Mouse (Mus musculus): Measurements from ENCODE around the gene Orai1. TPM values are rescaled to one million over a fixed set of nuclear protein-coding genes. Genes with fewer than 3 reads are reported as not detected.

Gene Orai1
- polyA plus RNA-seq, 1 experiment, result 76.9 TPM

- Histone ChIP-seq H3K27me3 (ENCODE audit: control insufficient read depth, insufficient read depth, low read length) (no peaks in the 10 kb centered on the region), H3K36me3 (ENCODE audit: control insufficient read depth, insufficient read depth, low read length) (no peaks in the 10 kb centered on the region), H3K4me1 (replicated peaks; ENCODE audit: control insufficient read depth, insufficient read depth, low read length) (peaks cover 13% of the 10 kb centered on the region), H3K4me3 (ENCODE audit: control insufficient read depth, insufficient read depth, low read length) (no peak within 1 kb of the TSS), H3K27ac (ENCODE audit: control insufficient read depth, insufficient read depth, low read length) (no peak within 1 kb of the TSS)
- 92% methylated on average over 3 of the region's 3 CpGs for WGBS
- DNase-seq, result no peak
- TF ChIP-seq POLR2A (IDR thresholded peaks at IDR 0.05; ENCODE audit: control insufficient read depth, extremely low read depth, insufficient read depth, low read length, poor library complexity) (no peak), CTCF (IDR thresholded peaks at IDR 0.05; ENCODE audit: borderline replicate concordance, control insufficient read depth, extremely low read depth, insufficient read depth, low read length, poor library complexity) (no peak)
Measured at GRCm38 (mm10) chr5:123046916-123047315, 32.0 kb downstream of the Orai1 start, which contains the start of gene Morn3. Gene Morn3 (minus strand): TSS chr5:123047016.

- Histone ChIP-seq H3K27ac (ENCODE audit: control insufficient read depth, insufficient read depth, low read length) (no peak overlapping the region), H3K4me1 (replicated peaks; ENCODE audit: control insufficient read depth, insufficient read depth, low read length) (peaks cover 13% of the 10 kb centered on the region), H3K4me3 (ENCODE audit: control insufficient read depth, insufficient read depth, low read length) (no peak overlapping the region), H3K36me3 (ENCODE audit: control insufficient read depth, insufficient read depth, low read length) (no peaks in the 10 kb centered on the region), H3K27me3 (ENCODE audit: control insufficient read depth, insufficient read depth, low read length) (no peaks in the 10 kb centered on the region)
- DNase-seq, result peak; percentile 65
- 1% methylated on average over 12 of the region's 12 CpGs for WGBS
- no peak for TF ChIP-seq CTCF (IDR thresholded peaks at IDR 0.05; ENCODE audit: borderline replicate concordance, control insufficient read depth, extremely low read depth, insufficient read depth, low read length, poor library complexity)
Measured at GRCm38 (mm10) chr5:123049271-123049670, 34.4 kb downstream of the Orai1 start.

- no peak for DNase-seq
- Histone ChIP-seq H3K4me1 (replicated peaks; ENCODE audit: control insufficient read depth, insufficient read depth, low read length) (peaks cover 13% of the 10 kb centered on the region), H3K4me3 (ENCODE audit: control insufficient read depth, insufficient read depth, low read length) (no peak overlapping the region), H3K36me3 (ENCODE audit: control insufficient read depth, insufficient read depth, low read length) (no peaks in the 10 kb centered on the region), H3K27ac (ENCODE audit: control insufficient read depth, insufficient read depth, low read length) (no peak overlapping the region), H3K27me3 (ENCODE audit: control insufficient read depth, insufficient read depth, low read length) (no peaks in the 10 kb centered on the region)
- TF ChIP-seq POLR2A (IDR thresholded peaks at IDR 0.05; ENCODE audit: control insufficient read depth, extremely low read depth, insufficient read depth, low read length, poor library complexity) (no peak), CTCF (IDR thresholded peaks at IDR 0.05; ENCODE audit: borderline replicate concordance, control insufficient read depth, extremely low read depth, insufficient read depth, low read length, poor library complexity) (no peak)
- WGBS, result 91% methylated on average over 9 of the region's 9 CpGs
Measured at GRCm38 (mm10) chr5:123050918-123051317, 36.0 kb downstream of the Orai1 start.

- 96% methylated on average over 5 of the region's 5 CpGs for WGBS
- TF ChIP-seq CTCF (IDR thresholded peaks at IDR 0.05; ENCODE audit: borderline replicate concordance, control insufficient read depth, extremely low read depth, insufficient read depth, low read length, poor library complexity) (no peak), POLR2A (IDR thresholded peaks at IDR 0.05; ENCODE audit: control insufficient read depth, extremely low read depth, insufficient read depth, low read length, poor library complexity) (no peak)
- Histone ChIP-seq H3K36me3 (ENCODE audit: control insufficient read depth, insufficient read depth, low read length) (no peaks in the 10 kb centered on the region), H3K4me3 (ENCODE audit: control insufficient read depth, insufficient read depth, low read length) (no peak overlapping the region), H3K27ac (ENCODE audit: control insufficient read depth, insufficient read depth, low read length) (no peak overlapping the region), H3K27me3 (ENCODE audit: control insufficient read depth, insufficient read depth, low read length) (no peaks in the 10 kb centered on the region), H3K4me1 (replicated peaks; ENCODE audit: control insufficient read depth, insufficient read depth, low read length) (peaks cover 13% of the 10 kb centered on the region)
- DNase-seq, result no peak
Measured at GRCm38 (mm10) chr5:123051736-123052135, 36.9 kb downstream of the Orai1 start.

- H3K27me3 ChIP-seq (ENCODE audit: control insufficient read depth, insufficient read depth, low read length), result no peaks in the 10 kb centered on the region
- peaks cover 10% of the 10 kb centered on the region for H3K4me1 ChIP-seq (replicated peaks; ENCODE audit: control insufficient read depth, insufficient read depth, low read length)
- peak overlapping the region; percentile 16; the same call in 1 of the 2 replicates for H3K4me3 ChIP-seq (ENCODE audit: control insufficient read depth, insufficient read depth, low read length)
- DNase-seq, result peak; percentile 99
- TF ChIP-seq POLR2A (IDR thresholded peaks at IDR 0.05; ENCODE audit: control insufficient read depth, extremely low read depth, insufficient read depth, low read length, poor library complexity), result peak; percentile 74
- peak; percentile 76 for TF ChIP-seq CTCF (IDR thresholded peaks at IDR 0.05; ENCODE audit: borderline replicate concordance, control insufficient read depth, extremely low read depth, insufficient read depth, low read length, poor library complexity)
- no peak overlapping the region for H3K27ac ChIP-seq (ENCODE audit: control insufficient read depth, insufficient read depth, low read length)
- 8% methylated on average over 48 of the region's 48 CpGs for WGBS
- no peaks in the 10 kb centered on the region for H3K36me3 ChIP-seq (ENCODE audit: control insufficient read depth, insufficient read depth, low read length)
Measured at GRCm38 (mm10) chr5:123057366-123058250, 42.7 kb downstream of the Orai1 start.

- TF ChIP-seq POLR2A (IDR thresholded peaks at IDR 0.05; ENCODE audit: control insufficient read depth, extremely low read depth, insufficient read depth, low read length, poor library complexity), result no peak
- no peak for TF ChIP-seq CTCF (IDR thresholded peaks at IDR 0.05; ENCODE audit: borderline replicate concordance, control insufficient read depth, extremely low read depth, insufficient read depth, low read length, poor library complexity)
- Histone ChIP-seq H3K27me3 (ENCODE audit: control insufficient read depth, insufficient read depth, low read length) (no peaks in the 10 kb centered on the region), H3K36me3 (ENCODE audit: control insufficient read depth, insufficient read depth, low read length) (no peaks in the 10 kb centered on the region), H3K4me3 (ENCODE audit: control insufficient read depth, insufficient read depth, low read length) (peak overlapping the region; percentile 16; the same call in 1 of the 2 replicates), H3K27ac (ENCODE audit: control insufficient read depth, insufficient read depth, low read length) (peak overlapping the region; percentile 35), H3K4me1 (replicated peaks; ENCODE audit: control insufficient read depth, insufficient read depth, low read length) (peaks cover 10% of the 10 kb centered on the region)
- WGBS, result 14% methylated on average over 16 of the region's 16 CpGs
- peak; percentile 40 for DNase-seq
Measured at GRCm38 (mm10) chr5:123058251-123059102, 43.6 kb downstream of the Orai1 start.
